ENCODE assay signal across 9 mouse cellular contexts in genomic region chr7:27308821-27309549, GRCm38 (mm10). TPM values are rescaled to one million over a fixed set of nuclear protein-coding genes. Genes with fewer than 3 reads are reported as not detected.
DNase-seq lines count a peak whose midpoint lies in the region; ATAC-seq and TF ChIP-seq lines count a peak whose summit lies in the region.
"Had no signal": no experiment of that assay in that cellular context is flagged by ENCODE, and none has a peak within 500 bp of the region (broad histone marks: within the 10 kb centered on the region; RNA-seq: fewer than 3 reads in every experiment).

No protein-coding gene starts in this region.

- H3K9ac ChIP-seq in forebrain, postnatal 0 days = no peak overlapping the region
- no peak overlapping the region for H3K9ac ChIP-seq in limb, embryonic 11.5 days (ENCODE audit: low read length)
- no peak overlapping the region for H3K9ac ChIP-seq in neural tube, embryonic 14.5 days (replicated peaks; ENCODE audit: low read depth, low read length)

- TF ChIP-seq POLR2A in lung, adult 2 months (IDR thresholded peaks at IDR 0.05; ENCODE audit: borderline replicate concordance, extremely low read depth, low read depth, low read length) = no peak

- H3K27me3 ChIP-seq in forebrain, postnatal 0 days (ENCODE audit: insufficient read depth, low read length) = no peaks in the 10 kb centered on the region
- peaks cover 10% of the 10 kb centered on the region for H3K27me3 ChIP-seq in limb, embryonic 11.5 days (ENCODE audit: control insufficient read depth, insufficient read depth, low read length)
- H3K27me3 ChIP-seq in neural tube, embryonic 14.5 days (ENCODE audit: control insufficient read depth, insufficient read depth, low read length) = no peaks in the 10 kb centered on the region

- peak; percentile 17 for DNase-seq in lung, adult 2 months
- no peak for DNase-seq in lung, postnatal 14 days
- no peak for DNase-seq in forebrain, postnatal 0 days
- DNase-seq in limb, embryonic 11.5 days (ENCODE audit: low spot score) = peak; percentile 59
- DNase-seq in cerebellum, adult 9-10 months = no peak
- no peak for DNase-seq in adrenal gland, adult 2 months
- DNase-seq in right cerebral cortex, postnatal 10 days (ENCODE audit: low spot score in 2 of 2) = no peak

- no peak overlapping the region for H3K27ac ChIP-seq in forebrain, postnatal 0 days (ENCODE audit: low read depth, low read length)
- no peak overlapping the region for H3K27ac ChIP-seq in limb, embryonic 11.5 days (replicated peaks; ENCODE audit: low read depth, low read length)
- H3K27ac ChIP-seq in neural tube, embryonic 14.5 days (ENCODE audit: low read depth, low read length) = no peak overlapping the region

- no peak for TF ChIP-seq CTCF in lung, adult 2 months (IDR thresholded peaks at IDR 0.05; ENCODE audit: insufficient read depth, low read length)
- no peak for TF ChIP-seq CTCF in forebrain, postnatal 0 days (IDR thresholded peaks at IDR 0.05; ENCODE audit: low read depth)

- H3K4me1 ChIP-seq in lung, adult 2 months (ENCODE audit: control insufficient read depth, insufficient read depth, low read length) = 0 out of 2 replicates have a peak, but pooled peaks cover 2% of the 10 kb centered on the region
- no peaks in the 10 kb centered on the region for H3K4me1 ChIP-seq in forebrain, postnatal 0 days (ENCODE audit: insufficient read depth)
- H3K4me1 ChIP-seq in limb, embryonic 11.5 days (ENCODE audit: control insufficient read depth, insufficient read depth, low read length) = 0 out of 2 replicates have a peak, but pooled peaks cover 2% of the 10 kb centered on the region
- H3K4me1 ChIP-seq in neural tube, embryonic 14.5 days (ENCODE audit: control insufficient read depth, insufficient read depth, low read length) = no peaks in the 10 kb centered on the region

- H3K36me3 ChIP-seq in forebrain, postnatal 0 days (ENCODE audit: insufficient read depth) = no peaks in the 10 kb centered on the region; the same call in 1 of the 2 replicates
- no peaks in the 10 kb centered on the region for H3K36me3 ChIP-seq in limb, embryonic 11.5 days (ENCODE audit: control insufficient read depth, insufficient read depth, low read length)
- no peaks in the 10 kb centered on the region for H3K36me3 ChIP-seq in neural tube, embryonic 14.5 days (ENCODE audit: control insufficient read depth, insufficient read depth, low read length)

- peak overlapping the region; percentile 48 for H3K4me3 ChIP-seq in lung, adult 2 months (replicated peaks; ENCODE audit: extremely low read depth, low read depth, low read length)
- H3K4me3 ChIP-seq in forebrain, postnatal 0 days (ENCODE audit: low read depth, low read length) = peak overlapping the region; percentile 14; the same call in 1 of the 2 replicates
- H3K4me3 ChIP-seq in limb, embryonic 11.5 days (ENCODE audit: low read depth, low read length) = no peak overlapping the region; the same call in 1 of the 2 replicates
- H3K4me3 ChIP-seq in neural tube, embryonic 14.5 days (ENCODE audit: low read depth, low read length) = peak overlapping the region; percentile 12; the same call in 1 of the 2 replicates

- 19% methylated on average over 28 of the region's 28 CpGs for WGBS in lung, adult 2 months
- whole genome bisulfite sequencing in forebrain, postnatal 0 days = 17% methylated on average over 28 of the region's 28 CpGs
- 7% methylated on average over 28 of the region's 28 CpGs for WGBS in limb, embryonic 11.5 days
- WGBS in neural tube, embryonic 14.5 days = 10% methylated on average over 28 of the region's 28 CpGs

- H3K4me2 ChIP-seq in forebrain, postnatal 0 days (ENCODE audit: low read depth) = peak overlapping the region; percentile 41
- H3K4me2 ChIP-seq in limb, embryonic 11.5 days (ENCODE audit: low read depth, severe bottlenecking) = peak overlapping the region; percentile 46
- peak overlapping the region; percentile 43; the same call in 1 of the 2 replicates for H3K4me2 ChIP-seq in neural tube, embryonic 14.5 days (ENCODE audit: low read depth, low read length)

- H3K9me3 ChIP-seq in forebrain, postnatal 0 days (ENCODE audit: low read length) = no peaks in the 10 kb centered on the region
- peaks cover under 1% of the 10 kb centered on the region; the same call in 1 of the 2 replicates for H3K9me3 ChIP-seq in limb, embryonic 11.5 days (ENCODE audit: control insufficient read depth, low read length)
- no peaks in the 10 kb centered on the region for H3K9me3 ChIP-seq in neural tube, embryonic 14.5 days (ENCODE audit: control insufficient read depth, low read length)

- 0 out of 2 replicates have a peak, but pooled peaks have one; percentile 26 for ATAC-seq in forebrain, postnatal 0 days
- peak; percentile 31; the same call in 1 of the 2 replicates for ATAC-seq in limb, embryonic 11.5 days (ENCODE audit: insufficient number of reproducible peaks, low FRiP score, low TSS enrichment, low read depth)
- ATAC-seq in neural tube, embryonic 14.5 days (ENCODE audit: low read depth) = 0 out of 2 replicates have a peak, but pooled peaks have one; percentile 32

RNA-seq across cellular contexts. Expression of gene Ltbp4, which starts 28.5 kb away (rescaled TPM):
- 496 and 612 TPM in 2 replicates for polyA plus RNA-seq in lung, adult 2 months (2012; rRNA removed)
- 13.4 and 26.7 TPM in 2 replicates for total RNA-seq in forebrain, postnatal 0 days (2014; rRNA removed)
- 8.3 and 11.7 TPM in 2 replicates for polyA plus RNA-seq in forebrain, postnatal 0 days (2015; fragmentation: Nextera tagmentation; extraction: Ambion mirVana)
- 10.8 and 14.0 TPM in 2 replicates for polyA plus RNA-seq in limb, embryonic 11.5 days (2014; fragmentation: Nextera tagmentation; extraction: Ambion mirVana)
- polyA plus RNA-seq in neural tube, embryonic 14.5 days (2014; fragmentation: Nextera tagmentation; extraction: Ambion mirVana) = 5.8 and 11.5 TPM in 2 replicates
- total RNA-seq in adrenal gland, adult 2 months (2021) = 10 to 100 TPM; 70.3 to 94.7 TPM
- polyA plus RNA-seq in adrenal gland, adult 2 months (2012; rRNA removed) = 253 and 263 TPM in 2 replicates
- total RNA-seq: granulocyte monocyte progenitor cell, adult 5-6 weeks had no signal

RNA-seq across cellular contexts. Expression of gene Shkbp1, which starts 46.8 kb away (rescaled TPM):
- 76.4 and 85.1 TPM in 2 replicates for polyA plus RNA-seq in lung, adult 2 months (2012; rRNA removed)
- 30.2 and 35.6 TPM in 2 replicates for total RNA-seq in forebrain, postnatal 0 days (2014; rRNA removed)
- 31.8 and 33.1 TPM in 2 replicates for polyA plus RNA-seq in forebrain, postnatal 0 days (2015; fragmentation: Nextera tagmentation; extraction: Ambion mirVana)
- polyA plus RNA-seq in limb, embryonic 11.5 days (2014; fragmentation: Nextera tagmentation; extraction: Ambion mirVana) = 46.5 and 50.9 TPM in 2 replicates
- 29.6 and 35.6 TPM in 2 replicates for polyA plus RNA-seq in neural tube, embryonic 14.5 days (2014; fragmentation: Nextera tagmentation; extraction: Ambion mirVana)
- 10 to 100 TPM; 11.3 to 22.5 TPM for total RNA-seq in adrenal gland, adult 2 months (2021)
- polyA plus RNA-seq in adrenal gland, adult 2 months (2012; rRNA removed) = 60.8 and 74.5 TPM in 2 replicates

RNA-seq across cellular contexts. Expression of gene Gm20479, which starts 48.2 kb away (rescaled TPM):
- not detected in 2 replicates for polyA plus RNA-seq in lung, adult 2 months (2012; rRNA removed)
- not detected in 2 replicates for total RNA-seq in forebrain, postnatal 0 days (2014; rRNA removed)
- not detected in 2 replicates for polyA plus RNA-seq in forebrain, postnatal 0 days (2015; fragmentation: Nextera tagmentation; extraction: Ambion mirVana)
- 0.52 TPM in 1 of 2 replicates, not detected in the other for polyA plus RNA-seq in limb, embryonic 11.5 days (2014; fragmentation: Nextera tagmentation; extraction: Ambion mirVana)
- polyA plus RNA-seq in neural tube, embryonic 14.5 days (2014; fragmentation: Nextera tagmentation; extraction: Ambion mirVana) = not detected in 2 replicates
- total RNA-seq in adrenal gland, adult 2 months (2021) = 1 to 10 TPM in 1 of 2 experiments, not detected in 1; 6.3 TPM
- polyA plus RNA-seq in adrenal gland, adult 2 months (2012; rRNA removed) = 0.28 TPM in 2 replicates

RNA-seq across cellular contexts. Expression of gene Numbl, which starts 50.8 kb away (rescaled TPM):
- polyA plus RNA-seq in lung, adult 2 months (2012; rRNA removed) = 33.0 and 36.4 TPM in 2 replicates
- total RNA-seq in forebrain, postnatal 0 days (2014; rRNA removed) = 81.6 and 86.4 TPM in 2 replicates
- 47.5 and 51.7 TPM in 2 replicates for polyA plus RNA-seq in forebrain, postnatal 0 days (2015; fragmentation: Nextera tagmentation; extraction: Ambion mirVana)
- 7.3 and 9.0 TPM in 2 replicates for polyA plus RNA-seq in limb, embryonic 11.5 days (2014; fragmentation: Nextera tagmentation; extraction: Ambion mirVana)
- 22.6 and 27.9 TPM in 2 replicates for polyA plus RNA-seq in neural tube, embryonic 14.5 days (2014; fragmentation: Nextera tagmentation; extraction: Ambion mirVana)
- total RNA-seq in adrenal gland, adult 2 months (2021) = 10 to 100 TPM in 1 of 2 experiments, 1 to 10 TPM in 1; 5.2 to 13.3 TPM
- polyA plus RNA-seq in adrenal gland, adult 2 months (2012; rRNA removed) = 37.2 and 48.0 TPM in 2 replicates

Comparison
In these comparisons a context has a peak if more than half of its experiments do, and no peak if none do; other contexts are left out.
1. DNase-seq: peak in lung, adult 2 months (single experiment) and limb, embryonic 11.5 days (single experiment); none in lung, postnatal 14 days (single experiment), forebrain, postnatal 0 days (single experiment), cerebellum, adult 9-10 months (single experiment), adrenal gland, adult 2 months (single experiment) and right cerebral cortex, postnatal 10 days (0 of 2).
2. RNA of gene Ltbp4, which starts 28.5 kb away (polyA plus RNA-seq): 496 to 612 TPM in lung, adult 2 months and 253 to 263 TPM in adrenal gland, adult 2 months; 8.3 to 11.7 TPM in forebrain, postnatal 0 days, 10.8 to 14.0 TPM in limb, embryonic 11.5 days and 5.8 to 11.5 TPM in neural tube, embryonic 14.5 days; every median in the first group is over 10 times any median in the second.
3. Peak in every context shown above with its lines, with median percentiles within 50 percentile points of each other: ATAC-seq and H3K4me2 ChIP-seq.